Mouse (Mus musculus) stomach, postnatal 0 days (tissue): ENCODE measurements around the gene Aagab.

Experiments
- CTCF ChIP-seq: IDR thresholded peaks from 2 replicates; pipeline ENCODE4 v1.5.1; 2016; ENCODE audit warnings: antibody characterized with exemption, low read depth, mild to moderate bottlenecking, moderate library complexity
- EP300 ChIP-seq: optimal IDR thresholded peaks from 2 replicates; pipeline ENCODE3; 2016; ENCODE audit warnings: antibody characterized with exemption

- TF ChIP-seq CTCF (no peak), EP300 (no peak)
Observed at GRCm38 (mm10) chr9:63568314-63568713, 34.1 kb upstream of the Aagab start.
